In genomic region chr8:118938025-118938424, GRCm38 (mm10) we compare ENCODE assay signal across 17 mouse cellular contexts.
DNase-seq lines count a peak whose midpoint lies in the region; ATAC-seq and TF ChIP-seq lines count a peak whose summit lies in the region.
"Had no signal": no experiment of that assay in that cellular context is flagged by ENCODE, and none has a peak within 500 bp of the region (broad histone marks: within the 10 kb centered on the region; RNA-seq: fewer than 3 reads in every experiment).

No protein-coding gene starts in this region.

- no peak for TF ChIP-seq POLR2A in brain, embryonic 14.5 days (IDR thresholded peaks at IDR 0.05; ENCODE audit: borderline replicate concordance, extremely low read depth, insufficient read depth, insufficient read length, poor library complexity, severe bottlenecking)

- peaks cover 2% of the 10 kb centered on the region; the same call in 1 of the 2 replicates for H3K4me1 ChIP-seq in hindbrain, embryonic 11.5 days (replicated peaks; ENCODE audit: control insufficient read depth, insufficient read depth, low read length)
- peaks cover 6% of the 10 kb centered on the region; the same call in 1 of the 2 replicates for H3K4me1 ChIP-seq in hindbrain, embryonic 10.5 days (replicated peaks)
- peaks cover 7% of the 10 kb centered on the region; the same call in 1 of the 2 replicates for H3K4me1 ChIP-seq in neural tube, embryonic 12.5 days
- H3K4me1 ChIP-seq: stomach, embryonic 15.5 days had no signal

- TF ChIP-seq CTCF in brain, embryonic 14.5 days (IDR thresholded peaks at IDR 0.05; ENCODE audit: borderline replicate concordance, extremely low read depth, insufficient read depth, insufficient read length): no peak

- peak; percentile 5 for DNase-seq in hindbrain, embryonic 11.5 days (ENCODE audit: low spot score)
- DNase-seq in hindbrain, embryonic 10.5 days (ENCODE audit: low spot score): no peak
- DNase-seq in ES-CJ7 (ENCODE audit: low read depth, low spot score): peak; percentile 36
- DNase-seq in brain, embryonic 14.5 days (ENCODE audit: low read depth): peak; percentile 55
- no peak for DNase-seq in urinary bladder, postnatal 14 days (ENCODE audit: low spot score)
- no peak for DNase-seq in urinary bladder, postnatal 10 days (ENCODE audit: low spot score)
- DNase-seq: cerebellum, adult 2 months; heart, adult 2 months; heart, postnatal 14 days; kidney, adult 11 months; kidney, postnatal 25 days; left cerebral cortex, postnatal 4 days; lung, postnatal 10 days; thymus, postnatal 25 days had no signal

- no peak overlapping the region for H3K4me2 ChIP-seq in hindbrain, embryonic 11.5 days (replicated peaks; ENCODE audit: low read depth, low read length)
- H3K4me2 ChIP-seq in neural tube, embryonic 12.5 days (replicated peaks): no peak overlapping the region; the same call in 1 of the 2 replicates
- H3K4me2 ChIP-seq: stomach, embryonic 15.5 days had no signal

- H3K36me3 ChIP-seq in hindbrain, embryonic 11.5 days (ENCODE audit: control insufficient read depth, insufficient read depth, low read length): no peaks in the 10 kb centered on the region
- no peaks in the 10 kb centered on the region for H3K36me3 ChIP-seq in hindbrain, embryonic 10.5 days
- H3K36me3 ChIP-seq in neural tube, embryonic 12.5 days: no peaks in the 10 kb centered on the region
- H3K36me3 ChIP-seq: stomach, embryonic 15.5 days had no signal

- no peak for ATAC-seq in hindbrain, embryonic 11.5 days (ENCODE audit: low FRiP score)
- peak; percentile 48; the same call in 1 of the 2 replicates for ATAC-seq in neural tube, embryonic 12.5 days (ENCODE audit: low FRiP score, low read depth)

- no peaks in the 10 kb centered on the region for H3K27me3 ChIP-seq in hindbrain, embryonic 11.5 days (ENCODE audit: control insufficient read depth, insufficient read depth, low read length)
- 0 out of 2 replicates have a peak, but pooled peaks cover 3% of the 10 kb centered on the region for H3K27me3 ChIP-seq in hindbrain, embryonic 10.5 days (ENCODE audit: insufficient read depth, poor library complexity, severe bottlenecking)
- no peaks in the 10 kb centered on the region for H3K27me3 ChIP-seq in neural tube, embryonic 12.5 days (replicated peaks)
- H3K27me3 ChIP-seq: stomach, embryonic 15.5 days had no signal

- no peak overlapping the region for H3K27ac ChIP-seq in hindbrain, embryonic 11.5 days (ENCODE audit: low read depth, low read length)
- H3K27ac ChIP-seq in hindbrain, embryonic 10.5 days: no peak overlapping the region
- no peak overlapping the region for H3K27ac ChIP-seq in neural tube, embryonic 12.5 days
- H3K27ac ChIP-seq: heart, adult 2 months; liver, embryonic 14.5 days; stomach, embryonic 15.5 days had no signal

- H3K9me3 ChIP-seq in hindbrain, embryonic 11.5 days (ENCODE audit: control insufficient read depth, low read length): no peaks in the 10 kb centered on the region
- H3K9me3 ChIP-seq in hindbrain, embryonic 10.5 days: 0 out of 2 replicates have a peak, but pooled peaks cover 4% of the 10 kb centered on the region
- no peaks in the 10 kb centered on the region for H3K9me3 ChIP-seq in neural tube, embryonic 12.5 days
- H3K9me3 ChIP-seq: stomach, embryonic 15.5 days had no signal

- no peak overlapping the region for H3K4me3 ChIP-seq in hindbrain, embryonic 11.5 days (ENCODE audit: low read depth, low read length)
- no peak overlapping the region for H3K4me3 ChIP-seq in hindbrain, embryonic 10.5 days
- no peak overlapping the region for H3K4me3 ChIP-seq in neural tube, embryonic 12.5 days
- H3K4me3 ChIP-seq: heart, adult 2 months; stomach, embryonic 15.5 days had no signal

- no peak overlapping the region for H3K9ac ChIP-seq in hindbrain, embryonic 11.5 days (ENCODE audit: low read depth, low read length)
- H3K9ac ChIP-seq in neural tube, embryonic 12.5 days: no peak overlapping the region
- H3K9ac ChIP-seq: liver, embryonic 14.5 days; stomach, embryonic 15.5 days had no signal

- WGBS in hindbrain, embryonic 11.5 days: 30% methylated on average over 8 of the region's 8 CpGs
- 34% methylated on average over 8 of the region's 8 CpGs for WGBS in hindbrain, embryonic 10.5 days
- 18% methylated on average over 8 of the region's 8 CpGs for WGBS in neural tube, embryonic 12.5 days

Comparison
In these comparisons a context has a peak if more than half of its experiments do, and no peak if none do; other contexts are left out.
1. DNase-seq: peak in hindbrain, embryonic 11.5 days (single experiment), ES-CJ7 (single experiment) and brain, embryonic 14.5 days (single experiment); none in hindbrain, embryonic 10.5 days (single experiment), urinary bladder, postnatal 14 days (single experiment) and urinary bladder, postnatal 10 days (single experiment).